Mouse (Mus musculus): Measurements from ENCODE around the gene Zbtb20.

The Zbtb20 gene

GRCm38 (mm10) chr16:43662124-43663004 is 786.7 kb downstream of the Zbtb20 start:
- no peak for TF ChIP-seq GATA4 (IDR thresholded peaks at IDR 0.05; ENCODE audit: insufficient replicate concordance, low read length)

DNA sequence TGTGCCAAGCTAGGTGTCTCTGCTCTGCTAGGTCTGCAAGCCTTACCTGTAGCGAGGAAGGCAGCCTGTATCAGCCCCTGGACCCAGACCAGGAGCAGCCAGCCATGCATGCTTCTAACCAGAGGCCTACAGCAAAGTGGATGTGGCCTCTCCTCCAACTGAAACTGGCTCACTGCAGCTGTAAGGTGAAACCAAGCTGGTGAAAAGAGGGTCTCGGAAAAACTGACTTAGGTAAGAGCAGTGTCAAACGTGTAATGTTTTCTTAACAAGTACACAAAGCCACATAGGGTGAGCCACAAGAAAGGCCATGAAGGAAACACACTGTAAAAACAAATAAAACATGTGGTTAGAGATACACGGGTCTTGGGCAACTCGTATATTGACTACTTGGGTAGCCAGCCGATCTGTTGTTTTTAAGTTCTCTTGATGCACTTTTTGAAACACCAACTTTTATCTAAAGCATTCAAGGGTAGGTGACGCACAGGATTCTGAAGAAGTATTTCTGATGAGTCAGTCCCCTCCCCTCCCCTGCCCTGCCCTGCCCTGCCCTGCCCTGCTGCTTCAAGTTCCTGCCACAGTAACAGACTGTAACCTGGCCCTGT is 788.4 kb downstream of the Zbtb20 start, which contains the start of gene Tigit:
Gene Tigit (minus strand): TSS at position 169 of the 602 bp plus-strand sequence.
- no peak for TF ChIP-seq GATA4 (IDR thresholded peaks at IDR 0.05; ENCODE audit: insufficient replicate concordance, low read length)

DNA sequence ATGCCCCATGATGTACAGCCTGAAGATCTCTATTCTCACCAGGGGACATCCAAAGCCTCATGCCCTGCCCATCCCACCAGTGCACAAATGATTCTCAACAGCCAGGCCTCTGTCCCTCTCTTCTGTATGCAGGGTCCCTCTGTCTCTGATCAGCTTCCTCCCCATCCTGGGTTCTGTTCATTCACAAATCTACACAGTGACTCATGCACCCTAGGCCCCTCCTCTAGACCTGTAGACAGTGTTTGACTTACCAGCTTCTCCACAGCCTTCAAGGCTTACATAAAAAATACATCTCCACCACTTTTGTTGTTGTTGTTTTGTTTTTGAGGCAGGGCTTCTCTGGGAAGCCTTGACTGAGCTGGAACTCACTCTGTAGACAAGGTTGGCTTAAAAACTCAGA is 789.2 kb downstream of the Zbtb20 start:
- no peak for TF ChIP-seq GATA4 (IDR thresholded peaks at IDR 0.05; ENCODE audit: insufficient replicate concordance, low read length)

DNA sequence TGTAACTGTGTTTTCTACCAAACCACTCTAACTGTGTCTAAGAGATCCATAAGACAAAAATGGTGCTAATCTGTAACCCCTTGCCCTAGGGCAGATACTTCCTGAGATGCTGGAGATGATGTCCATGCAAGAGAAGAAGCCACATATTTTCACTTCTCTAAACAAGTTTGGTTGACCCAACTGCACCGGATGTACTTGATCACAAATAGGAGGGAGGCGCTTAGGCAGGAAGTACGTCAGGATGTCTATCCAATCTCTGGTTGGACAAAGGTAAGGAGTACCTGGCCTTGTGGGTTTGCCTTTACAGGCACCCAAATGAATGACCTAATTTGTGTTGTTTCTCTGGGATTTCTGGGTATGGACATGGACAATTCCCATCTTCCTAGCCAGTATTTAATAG is 792.6 kb downstream of the Zbtb20 start:
- no peak for TF ChIP-seq GATA4 (IDR thresholded peaks at IDR 0.05; ENCODE audit: insufficient replicate concordance, low read length)

- no peak for TF ChIP-seq GATA4 (IDR thresholded peaks at IDR 0.05; ENCODE audit: insufficient replicate concordance, low read length)
Measured at GRCm38 (mm10) chr16:43671972-43672371, 796.3 kb downstream of the Zbtb20 start.

- TF ChIP-seq GATA4 (IDR thresholded peaks at IDR 0.05; ENCODE audit: insufficient replicate concordance, low read length): no peak
Measured at GRCm38 (mm10) chr16:43672697-43673096, 797.0 kb downstream of the Zbtb20 start.

- TF ChIP-seq GATA4 (IDR thresholded peaks at IDR 0.05; ENCODE audit: insufficient replicate concordance, low read length): no peak
Measured at GRCm38 (mm10) chr16:43674400-43674799, 798.7 kb downstream of the Zbtb20 start.

DNA sequence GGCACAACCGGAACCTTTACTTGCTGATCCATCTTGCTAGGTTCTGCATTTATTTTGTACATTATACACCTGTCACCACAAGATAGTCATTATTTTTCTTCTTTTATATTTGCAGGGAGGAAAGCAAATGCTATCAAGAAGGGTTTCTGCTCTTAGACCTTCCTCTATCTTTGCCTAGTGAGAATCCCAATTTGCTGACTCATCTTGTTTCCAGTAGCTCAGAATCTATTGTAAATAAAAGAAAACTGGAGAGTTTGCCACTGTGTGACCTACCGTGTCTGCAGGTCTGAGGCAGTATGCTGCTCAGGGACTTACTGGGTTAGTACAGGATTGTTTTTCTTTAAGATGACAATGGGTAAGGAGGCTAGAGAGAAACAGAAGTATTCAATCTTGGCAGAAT is 812.3 kb downstream of the Zbtb20 start:
- no peak for TF ChIP-seq GATA4 (IDR thresholded peaks at IDR 0.05; ENCODE audit: insufficient replicate concordance, low read length)

- no peak for TF ChIP-seq GATA4 (IDR thresholded peaks at IDR 0.05; ENCODE audit: insufficient replicate concordance, low read length)
Measured at GRCm38 (mm10) chr16:43690211-43690690, 814.6 kb downstream of the Zbtb20 start.

DNA sequence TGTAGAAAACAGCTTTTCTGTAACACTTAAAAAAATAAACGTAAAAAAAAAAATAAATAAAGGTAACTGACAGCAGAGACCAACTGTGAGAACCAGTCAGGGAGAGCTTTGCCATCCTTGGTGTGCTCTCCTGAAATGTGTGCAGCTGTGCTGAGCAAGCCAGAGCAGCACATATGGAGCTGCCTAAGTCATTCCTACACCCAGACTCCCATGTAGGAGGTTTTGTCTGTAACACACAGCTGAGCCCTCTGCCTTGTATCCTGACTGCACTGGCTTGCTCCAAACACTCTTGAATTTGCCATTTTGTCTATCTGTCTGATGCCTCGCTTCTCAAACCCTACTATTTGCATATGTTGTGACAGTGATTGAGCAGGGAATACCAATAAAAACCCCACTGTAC is 815.2 kb downstream of the Zbtb20 start:
- TF ChIP-seq GATA4 (IDR thresholded peaks at IDR 0.05; ENCODE audit: insufficient replicate concordance, low read length): no peak

- no peak for TF ChIP-seq GATA4 (IDR thresholded peaks at IDR 0.05; ENCODE audit: insufficient replicate concordance, low read length)
Measured at GRCm38 (mm10) chr16:43691741-43692140, 816.1 kb downstream of the Zbtb20 start.

Measured in liver, adult (tissue).